In genomic region chr4:119004613-119005339, GRCm38 (mm10) we compare ENCODE assay signal across 9 mouse cellular contexts. TPM values are rescaled to one million over a fixed set of nuclear protein-coding genes. Genes with fewer than 3 reads are reported as not detected.
DNase-seq lines count a peak whose midpoint lies in the region; ATAC-seq and TF ChIP-seq lines count a peak whose summit lies in the region.
"Had no signal": no experiment of that assay in that cellular context is flagged by ENCODE, and none has a peak within 500 bp of the region (broad histone marks: within the 10 kb centered on the region; RNA-seq: fewer than 3 reads in every experiment).

No protein-coding gene starts in this region.

- TF ChIP-seq POLR2A in testis, adult 2 months (IDR thresholded peaks at IDR 0.05; ENCODE audit: control insufficient read depth, low read depth, low read length) = no peak

- ATAC-seq in forebrain, embryonic 12.5 days (ENCODE audit: low FRiP score) = peak; percentile 72
- ATAC-seq in neural tube, embryonic 15.5 days (ENCODE audit: low FRiP score) = peak; percentile 76

- no peak overlapping the region for H3K4me3 ChIP-seq in forebrain, embryonic 12.5 days (replicated peaks)
- no peak overlapping the region for H3K4me3 ChIP-seq in neural tube, embryonic 15.5 days (replicated peaks)
- H3K4me3 ChIP-seq in testis, adult 2 months (ENCODE audit: control insufficient read depth, low read depth, low read length) = no peak overlapping the region
- H3K4me3 ChIP-seq: embryonic facial prominence, embryonic 13.5 days had no signal

- no peaks in the 10 kb centered on the region for H3K36me3 ChIP-seq in forebrain, embryonic 12.5 days (replicated peaks)
- no peaks in the 10 kb centered on the region for H3K36me3 ChIP-seq in neural tube, embryonic 15.5 days
- no peaks in the 10 kb centered on the region for H3K36me3 ChIP-seq in testis, adult 2 months (ENCODE audit: control insufficient read depth, insufficient read depth, low read length)
- H3K36me3 ChIP-seq: embryonic facial prominence, embryonic 13.5 days had no signal

- WGBS in forebrain, embryonic 12.5 days = 44% methylated on average over 7 of the region's 7 CpGs
- WGBS in neural tube, embryonic 15.5 days = 28% methylated on average over 7 of the region's 7 CpGs

- no peak overlapping the region for H3K9ac ChIP-seq in forebrain, embryonic 12.5 days
- no peak overlapping the region for H3K9ac ChIP-seq in neural tube, embryonic 15.5 days (replicated peaks)
- H3K9ac ChIP-seq: embryonic facial prominence, embryonic 13.5 days had no signal

- H3K27me3 ChIP-seq in forebrain, embryonic 12.5 days = 0 out of 2 replicates have a peak, but pooled peaks cover 2% of the 10 kb centered on the region
- H3K27me3 ChIP-seq in neural tube, embryonic 15.5 days (replicated peaks) = 0 out of 2 replicates have a peak, but pooled peaks cover 2% of the 10 kb centered on the region
- H3K27me3 ChIP-seq in testis, adult 2 months (ENCODE audit: control insufficient read depth, insufficient read depth, low read length) = no peaks in the 10 kb centered on the region
- H3K27me3 ChIP-seq: embryonic facial prominence, embryonic 13.5 days had no signal

- H3K4me1 ChIP-seq in forebrain, embryonic 12.5 days = peaks cover 10% of the 10 kb centered on the region
- peaks cover 2% of the 10 kb centered on the region; the same call in 1 of the 2 replicates for H3K4me1 ChIP-seq in neural tube, embryonic 15.5 days
- H3K4me1 ChIP-seq in testis, adult 2 months (ENCODE audit: control insufficient read depth, insufficient read depth, low read length) = peaks cover 4% of the 10 kb centered on the region

- no peaks in the 10 kb centered on the region for H3K9me3 ChIP-seq in forebrain, embryonic 12.5 days
- H3K9me3 ChIP-seq in neural tube, embryonic 15.5 days (replicated peaks) = no peaks in the 10 kb centered on the region
- H3K9me3 ChIP-seq: embryonic facial prominence, embryonic 13.5 days had no signal

- peak; percentile 90 for DNase-seq in CD4-positive, CD25-positive, alpha-beta regulatory T cell, adult 2 months (ENCODE audit: low read depth, low spot score)
- peak; percentile 87 for DNase-seq in brain, adult 2 months (ENCODE audit: low read depth, low spot score)
- peak; percentile 87 to 94 for DNase-seq in heart, postnatal 36 days
- peak; percentile 91 for DNase-seq in layer of hippocampus, adult 11-12 months (ENCODE audit: low spot score)
- DNase-seq in lung, adult 18-20 months = peak; percentile 72 to 78

- intact Hi-C loops in heart, postnatal 36 days (cut with DNase I) = loop anchor here (1.0 kb wide), 3 partner anchors 136 to 200 kb away; no protein-coding TSS in a partner anchor

- H3K27ac ChIP-seq in forebrain, embryonic 12.5 days = no peak overlapping the region
- no peak overlapping the region for H3K27ac ChIP-seq in neural tube, embryonic 15.5 days (replicated peaks)
- H3K27ac ChIP-seq in testis, adult 2 months (ENCODE audit: control insufficient read depth, insufficient read depth, low read depth, low read length) = no peak overlapping the region
- H3K27ac ChIP-seq: embryonic facial prominence, embryonic 13.5 days had no signal

- peak; percentile 70; the same call in 1 of the 2 replicates for TF ChIP-seq CTCF in testis, adult 2 months (IDR thresholded peaks at IDR 0.05; ENCODE audit: control insufficient read depth, insufficient read depth, insufficient replicate concordance, low read depth, low read length)

- no peak overlapping the region for H3K4me2 ChIP-seq in forebrain, embryonic 12.5 days
- H3K4me2 ChIP-seq in neural tube, embryonic 15.5 days = no peak overlapping the region
- H3K4me2 ChIP-seq: embryonic facial prominence, embryonic 13.5 days had no signal

RNA-seq across cellular contexts. Expression of gene Lao1, which starts 43.4 kb away (rescaled TPM):
- polyA plus RNA-seq in forebrain, embryonic 12.5 days (2016; fragmentation: Nextera tagmentation; extraction: Ambion mirVana) = not detected in 2 replicates
- total RNA-seq in heart, postnatal 36 days (2021) = under 1 TPM; 0.28 to 0.38 TPM
- not detected in 2 replicates for polyA plus RNA-seq in neural tube, embryonic 15.5 days (2015; fragmentation: Nextera tagmentation; extraction: Ambion mirVana)
- 0.09 and 0.14 TPM in 2 replicates for polyA plus RNA-seq in testis, adult 2 months (2012; rRNA removed)
- polyA plus RNA-seq: embryonic facial prominence, embryonic 13.5 days had no signal
